Mouse (Mus musculus): ENCODE measurements around the gene Dnmt3b. TPM values are rescaled to one million over a fixed set of nuclear protein-coding genes. Genes with fewer than 3 reads are reported as not detected.
"Not testable (repeated sequence)": the region's sequence is repeated elsewhere in the genome, so short reads cannot be mapped to it uniquely, and the experiment has no call there.

The Dnmt3b gene
- polyA plus RNA-seq, 1 experiment from 2014 or later = 13.3 TPM

GRCm38 (mm10) chr2:153676944-153677343, 27.7 kb downstream of the Dnmt3b start:
- H3K9ac ChIP-seq (ENCODE audit: low read length) = no peak overlapping the region
- 90% methylated on average over 6 of the region's 6 CpGs for WGBS
- H3K4me2 ChIP-seq (ENCODE audit: low read depth) = no peak overlapping the region
- no peak overlapping the region for H3K4me3 ChIP-seq (ENCODE audit: low read depth, low read length)
- H3K27ac ChIP-seq (ENCODE audit: low read depth, low read length) = no peak overlapping the region
- H3K9me3 ChIP-seq (ENCODE audit: control insufficient read depth, low read length) = no peaks in the 10 kb centered on the region
- no peaks in the 10 kb centered on the region for H3K27me3 ChIP-seq (ENCODE audit: control insufficient read depth, insufficient read depth, low read length)
- H3K4me1 ChIP-seq (ENCODE audit: control insufficient read depth, insufficient read depth, low read length) = no peaks in the 10 kb centered on the region
- ATAC-seq (ENCODE audit: insufficient read depth, low FRiP score, low TSS enrichment) = no peak
- no peaks in the 10 kb centered on the region for H3K36me3 ChIP-seq (ENCODE audit: control insufficient read depth, insufficient read depth, low read length)
- no peak for DNase-seq (ENCODE audit: low spot score)

- DNase-seq (ENCODE audit: low spot score) = no peak
- no peaks in the 10 kb centered on the region for H3K4me1 ChIP-seq (ENCODE audit: control insufficient read depth, insufficient read depth, low read length)
- no peaks in the 10 kb centered on the region for H3K9me3 ChIP-seq (ENCODE audit: control insufficient read depth, low read length)
- H3K27ac ChIP-seq (ENCODE audit: low read depth, low read length) = no peak overlapping the region
- 92% methylated on average over 7 of the region's 7 CpGs for WGBS
- H3K4me2 ChIP-seq (ENCODE audit: low read depth) = no peak overlapping the region
- no peaks in the 10 kb centered on the region for H3K27me3 ChIP-seq (ENCODE audit: control insufficient read depth, insufficient read depth, low read length)
- no peaks in the 10 kb centered on the region for H3K36me3 ChIP-seq (ENCODE audit: control insufficient read depth, insufficient read depth, low read length)
- no peak overlapping the region for H3K9ac ChIP-seq (ENCODE audit: low read length)
- ATAC-seq (ENCODE audit: insufficient read depth, low FRiP score, low TSS enrichment) = no peak
- H3K4me3 ChIP-seq (ENCODE audit: low read depth, low read length) = no peak overlapping the region
Observed at GRCm38 (mm10) chr2:153677550-153677949, 28.3 kb downstream of the Dnmt3b start.

DNA sequence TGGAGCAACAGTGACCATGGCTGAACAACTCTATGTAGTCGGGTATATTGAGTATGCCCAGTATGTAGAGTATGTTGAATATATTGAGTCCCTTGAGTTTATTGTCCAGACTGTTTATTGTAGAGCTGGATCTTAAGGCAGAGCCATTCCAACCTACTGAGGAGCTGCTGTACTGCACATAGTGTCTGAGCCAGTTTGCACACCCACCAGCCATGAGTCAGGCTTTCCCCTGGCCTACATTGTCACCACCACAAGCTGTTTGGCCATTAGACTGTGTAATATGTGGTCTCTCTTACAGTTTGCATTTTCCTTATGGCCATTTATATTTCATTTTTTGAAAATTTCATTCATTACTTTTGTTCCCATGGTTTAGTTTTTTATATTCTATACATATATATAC, 30.7 kb downstream of the Dnmt3b start:
- Histone ChIP-seq H3K4me1 (ENCODE audit: control insufficient read depth, insufficient read depth, low read length) (no peaks in the 10 kb centered on the region), H3K4me2 (ENCODE audit: low read depth) (no peak overlapping the region), H3K36me3 (ENCODE audit: control insufficient read depth, insufficient read depth, low read length) (no peaks in the 10 kb centered on the region), H3K9ac (ENCODE audit: low read length) (no peak overlapping the region), H3K4me3 (ENCODE audit: low read depth, low read length) (no peak overlapping the region), H3K27ac (ENCODE audit: low read depth, low read length) (no peak overlapping the region), H3K9me3 (ENCODE audit: control insufficient read depth, low read length) (no peaks in the 10 kb centered on the region), H3K27me3 (ENCODE audit: control insufficient read depth, insufficient read depth, low read length) (no peaks in the 10 kb centered on the region)
- WGBS = 89% methylated on average over 1 of the region's 1 CpGs
- ATAC-seq (ENCODE audit: insufficient read depth, low FRiP score, low TSS enrichment) = no peak
- no peak for DNase-seq (ENCODE audit: low spot score)

- H3K36me3 ChIP-seq (ENCODE audit: control insufficient read depth, insufficient read depth, low read length); H3K9me3 ChIP-seq (ENCODE audit: control insufficient read depth, low read length); DNase-seq (ENCODE audit: low spot score); H3K4me3 ChIP-seq (ENCODE audit: low read depth, low read length); H3K4me1 ChIP-seq (ENCODE audit: control insufficient read depth, insufficient read depth, low read length); H3K4me2 ChIP-seq (ENCODE audit: low read depth); ATAC-seq (ENCODE audit: insufficient read depth, low FRiP score, low TSS enrichment); H3K9ac ChIP-seq (ENCODE audit: low read length); H3K27me3 ChIP-seq (ENCODE audit: control insufficient read depth, insufficient read depth, low read length); H3K27ac ChIP-seq (ENCODE audit: low read depth, low read length): not testable (repeated sequence)
- WGBS = 81% methylated on average over 6 of the region's 7 CpGs
Observed at GRCm38 (mm10) chr2:153693413-153693812, 44.2 kb downstream of the Dnmt3b start.

DNA sequence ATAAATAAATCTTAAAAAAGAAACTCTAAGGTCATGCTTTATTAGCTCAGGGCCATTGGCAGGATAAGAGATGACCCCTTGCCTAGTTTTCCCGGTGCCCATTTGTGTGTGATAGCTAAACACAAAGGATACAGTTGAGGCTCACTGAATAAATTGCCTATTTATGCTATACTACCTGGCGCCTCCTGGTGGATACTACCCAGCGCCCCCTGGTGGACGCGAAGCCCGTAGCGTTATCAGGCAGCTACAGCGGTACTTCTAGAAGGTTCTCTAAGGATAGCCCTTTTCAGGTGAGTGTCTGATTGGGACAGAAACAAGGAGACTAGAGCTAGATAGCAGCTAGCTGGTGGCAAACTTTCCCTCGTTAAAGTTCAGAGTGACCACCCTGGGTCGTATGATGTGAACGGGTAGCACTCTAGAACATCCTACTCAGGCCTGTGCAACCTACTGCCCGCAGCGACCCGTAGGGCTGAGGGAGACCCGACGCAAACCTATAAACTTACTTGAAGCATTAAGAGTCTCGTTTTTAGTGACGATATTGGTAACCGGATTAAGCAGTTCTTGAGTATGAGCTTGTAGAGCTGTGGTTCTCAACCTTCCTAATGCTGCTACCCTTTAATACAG, 45.3 kb downstream of the Dnmt3b start:
- no peak for DNase-seq (ENCODE audit: low spot score)
- H3K36me3 ChIP-seq (ENCODE audit: control insufficient read depth, insufficient read depth, low read length) = no peaks in the 10 kb centered on the region
- no peak overlapping the region for H3K4me3 ChIP-seq (ENCODE audit: low read depth, low read length)
- H3K4me2 ChIP-seq (ENCODE audit: low read depth) = no peak overlapping the region
- ATAC-seq (ENCODE audit: insufficient read depth, low FRiP score, low TSS enrichment) = no peak
- no peaks in the 10 kb centered on the region for H3K4me1 ChIP-seq (ENCODE audit: control insufficient read depth, insufficient read depth, low read length)
- no peaks in the 10 kb centered on the region for H3K9me3 ChIP-seq (ENCODE audit: control insufficient read depth, low read length)
- H3K27ac ChIP-seq (ENCODE audit: low read depth, low read length) = no peak overlapping the region
- no peak overlapping the region for H3K9ac ChIP-seq (ENCODE audit: low read length)
- H3K27me3 ChIP-seq (ENCODE audit: control insufficient read depth, insufficient read depth, low read length) = no peaks in the 10 kb centered on the region
- 61% methylated on average over 19 of the region's 19 CpGs for WGBS

DNA sequence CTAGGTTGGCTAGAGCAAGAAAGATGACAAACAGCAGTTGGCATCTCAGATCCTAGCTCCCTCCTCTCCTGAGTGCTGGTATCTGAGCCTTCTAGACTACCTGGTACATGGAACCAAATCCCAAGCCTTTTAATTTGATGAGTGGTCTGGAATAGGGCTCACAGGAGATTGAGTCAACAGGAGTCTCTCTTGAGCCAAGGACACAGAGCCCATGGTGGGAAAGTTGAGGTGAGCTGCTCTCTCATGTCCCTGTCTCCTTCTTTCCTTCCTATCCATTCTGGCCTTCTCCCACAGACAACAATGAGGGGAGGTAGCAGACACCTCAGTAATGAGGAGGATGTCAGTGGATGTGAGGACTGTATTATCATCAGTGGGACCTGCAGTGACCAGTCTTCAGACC, 47.1 kb downstream of the Dnmt3b start, which contains the start of gene Dnmt3c:
Gene Dnmt3c (plus strand): TSS at position 301 of the 400 bp plus-strand sequence.
- Histone ChIP-seq H3K9me3 (ENCODE audit: control insufficient read depth, low read length) (no peaks in the 10 kb centered on the region), H3K27ac (ENCODE audit: low read depth, low read length) (no peak within 1 kb of the TSS), H3K4me1 (ENCODE audit: control insufficient read depth, insufficient read depth, low read length) (no peaks in the 10 kb centered on the region), H3K4me3 (ENCODE audit: low read depth, low read length) (no peak within 1 kb of the TSS), H3K4me2 (ENCODE audit: low read depth) (no peak within 1 kb of the TSS), H3K27me3 (ENCODE audit: control insufficient read depth, insufficient read depth, low read length) (no peaks in the 10 kb centered on the region), H3K36me3 (ENCODE audit: control insufficient read depth, insufficient read depth, low read length) (no peaks in the 10 kb centered on the region), H3K9ac (ENCODE audit: low read length) (no peak within 1 kb of the TSS)
- DNase-seq (ENCODE audit: low spot score) (no peak), ATAC-seq (ENCODE audit: insufficient read depth, low FRiP score, low TSS enrichment) (no peak)

DNA sequence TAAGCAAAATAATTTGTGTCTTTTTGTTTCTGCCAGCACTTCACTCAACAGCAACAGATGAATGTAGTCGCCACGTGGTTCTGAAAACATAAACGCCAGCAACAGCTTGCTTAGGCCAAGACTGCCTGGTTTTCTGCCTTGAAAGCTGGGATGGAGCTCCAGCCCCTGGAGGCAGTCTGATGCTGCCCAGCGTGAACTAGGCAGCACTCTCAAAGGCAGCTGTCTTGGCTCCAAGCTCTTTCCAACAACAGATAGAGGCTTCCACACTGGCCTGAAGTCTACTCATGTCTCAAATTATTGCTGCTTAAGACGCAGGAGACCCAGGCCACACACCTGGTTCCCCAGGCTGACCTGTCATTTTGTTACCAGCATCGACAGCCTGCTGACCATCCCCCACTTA, 54.1 kb downstream of the Dnmt3b start:
- 48% methylated on average over 6 of the region's 6 CpGs for WGBS
- H3K9ac ChIP-seq (ENCODE audit: low read length) = no peak overlapping the region
- no peak overlapping the region for H3K4me3 ChIP-seq (ENCODE audit: low read depth, low read length)
- DNase-seq (ENCODE audit: low spot score) (no peak), ATAC-seq (ENCODE audit: insufficient read depth, low FRiP score, low TSS enrichment) (no peak)
- H3K27ac ChIP-seq (ENCODE audit: low read depth, low read length) = no peak overlapping the region
- no peaks in the 10 kb centered on the region for H3K9me3 ChIP-seq (ENCODE audit: control insufficient read depth, low read length)
- H3K27me3 ChIP-seq (ENCODE audit: control insufficient read depth, insufficient read depth, low read length) = no peaks in the 10 kb centered on the region
- no peak overlapping the region for H3K4me2 ChIP-seq (ENCODE audit: low read depth)
- H3K4me1 ChIP-seq (ENCODE audit: control insufficient read depth, insufficient read depth, low read length) = no peaks in the 10 kb centered on the region
- no peaks in the 10 kb centered on the region for H3K36me3 ChIP-seq (ENCODE audit: control insufficient read depth, insufficient read depth, low read length)

- H3K4me2 ChIP-seq (ENCODE audit: low read depth) = no peak overlapping the region
- H3K4me3 ChIP-seq (ENCODE audit: low read depth, low read length) = no peak overlapping the region
- no peaks in the 10 kb centered on the region for H3K9me3 ChIP-seq (ENCODE audit: control insufficient read depth, low read length)
- H3K4me1 ChIP-seq (ENCODE audit: control insufficient read depth, insufficient read depth, low read length) = peaks cover 6% of the 10 kb centered on the region; the same call in 1 of the 2 replicates
- WGBS = 55% methylated on average over 8 of the region's 8 CpGs
- H3K36me3 ChIP-seq (ENCODE audit: control insufficient read depth, insufficient read depth, low read length) = no peaks in the 10 kb centered on the region
- no peak overlapping the region for H3K27ac ChIP-seq (ENCODE audit: low read depth, low read length)
- DNase-seq (ENCODE audit: low spot score) (no peak), ATAC-seq (ENCODE audit: insufficient read depth, low FRiP score, low TSS enrichment) (no peak)
- H3K27me3 ChIP-seq (ENCODE audit: control insufficient read depth, insufficient read depth, low read length) = no peaks in the 10 kb centered on the region
- no peak overlapping the region for H3K9ac ChIP-seq (ENCODE audit: low read length)
Observed at GRCm38 (mm10) chr2:153710701-153711330, 61.6 kb downstream of the Dnmt3b start.

GRCm38 (mm10) chr2:153712646-153713091, 63.4 kb downstream of the Dnmt3b start:
- H3K4me3 ChIP-seq (ENCODE audit: low read depth, low read length) = no peak overlapping the region
- WGBS = 34% methylated on average over 3 of the region's 3 CpGs
- H3K4me1 ChIP-seq (ENCODE audit: control insufficient read depth, insufficient read depth, low read length) = peaks cover 6% of the 10 kb centered on the region; the same call in 1 of the 2 replicates
- no peaks in the 10 kb centered on the region for H3K36me3 ChIP-seq (ENCODE audit: control insufficient read depth, insufficient read depth, low read length)
- ATAC-seq (ENCODE audit: insufficient read depth, low FRiP score, low TSS enrichment) (peak; percentile 84), DNase-seq (ENCODE audit: low spot score) (peak; percentile 38)
- no peaks in the 10 kb centered on the region for H3K9me3 ChIP-seq (ENCODE audit: control insufficient read depth, low read length)
- H3K9ac ChIP-seq (ENCODE audit: low read length) = no peak overlapping the region
- H3K27me3 ChIP-seq (ENCODE audit: control insufficient read depth, insufficient read depth, low read length) = no peaks in the 10 kb centered on the region
- peak overlapping the region; percentile 80 for H3K27ac ChIP-seq (ENCODE audit: low read depth, low read length)
- H3K4me2 ChIP-seq (ENCODE audit: low read depth) = no peak overlapping the region
